Mouse (Mus musculus) left cerebral cortex, postnatal 25 days (tissue): ENCODE data around the gene Slc11a2. TPM values are rescaled to one million over a fixed set of nuclear protein-coding genes. Genes with fewer than 3 reads are reported as not detected.

Experiments used
- DNase-seq, 2 experiments: peaks; one replicate each; pipeline ENCODE4 v3.0.0; 2022; ENCODE audit warnings: low spot score in 2 of 2, mixed read lengths in 1 of 2
- intact Hi-C: fragments of 180-260 bp; cut with DNase I; formaldehyde crosslinking; loops from one replicate; pipeline ENCODE4 v1.15.1; 2025
- total RNA-seq, 2 experiments: library from RNA; stranded (reverse); gene quantifications; 2 replicates each; pipeline ENCODE4 v1.2.3; 2021

Slc11a2 gene
- total RNA-seq, result 10 to 100 TPM; 54.1 to 63.5 TPM

GRCm38 (mm10) chr15:100424396-100425122 lies at the start of gene Slc11a2:
Slc11a2 (minus strand) TSS chr15:100425072.
- no peak for DNase-seq
- intact Hi-C loops, result no loop called here

GRCm38 (mm10) chr15:100473926-100474503 lies 49.1 kb upstream of the Slc11a2 start:
- intact Hi-C loops, result no loop called here
- no peak for DNase-seq

- DNase-seq, result no peak
- intact Hi-C loops, result no loop called here
Observed at GRCm38 (mm10) chr15:100470037-100470436, 45.2 kb upstream of the Slc11a2 start.

- DNase-seq, result no peak
- intact Hi-C loops, result loop anchor here (2.0 kb wide), 3 partner anchors 26 to 214 kb away; partner anchors contain the start of genes Csrnp2 and Gm5475
Observed at GRCm38 (mm10) chr15:100469189-100469545, 44.3 kb upstream of the Slc11a2 start.

GRCm38 (mm10) chr15:100468295-100469188 lies 43.7 kb upstream of the Slc11a2 start, which contains the start of gene Letmd1:
Letmd1 (plus strand) TSS chr15:100469023.
- peak; percentile 89 to 93 for DNase-seq
- intact Hi-C loops, result loop anchor here (2.0 kb wide), 3 partner anchors 26 to 214 kb away; partner anchors contain the start of genes Csrnp2 and Gm5475

GRCm38 (mm10) chr15:100467738-100468137 lies 42.9 kb upstream of the Slc11a2 start:
- intact Hi-C loops, result loop anchor here (2.0 kb wide), 3 partner anchors 27 to 215 kb away; partner anchors contain the start of genes Csrnp2 and Gm5475

GRCm38 (mm10) chr15:100465432-100465831 lies 40.6 kb upstream of the Slc11a2 start:
- DNase-seq, result no peak
- intact Hi-C loops, result no loop called here

More at GRCm38 (mm10) chr15:100467738-100468137, 42.9 kb upstream of the Slc11a2 start:
- no peak for DNase-seq

- peak; percentile 69 to 86 for DNase-seq
- intact Hi-C loops, result loop anchor here (5.0 kb wide), 1 partner anchor 436 kb away; no protein-coding TSS in a partner anchor
Observed at GRCm38 (mm10) chr15:100463712-100464111, 38.8 kb upstream of the Slc11a2 start.

- intact Hi-C loops, result loop anchor here (5.0 kb wide), 1 partner anchor 435 kb away; no protein-coding TSS in a partner anchor
Observed at GRCm38 (mm10) chr15:100462086-100462485, 37.2 kb upstream of the Slc11a2 start.

GRCm38 (mm10) chr15:100461646-100462045 lies 36.8 kb upstream of the Slc11a2 start:
- intact Hi-C loops, result loop anchor here (5.0 kb wide), 1 partner anchor 434 kb away; no protein-coding TSS in a partner anchor
- no peak for DNase-seq

More at GRCm38 (mm10) chr15:100462086-100462485, 37.2 kb upstream of the Slc11a2 start:
- no peak for DNase-seq

GRCm38 (mm10) chr15:100460942-100461341 lies 36.1 kb upstream of the Slc11a2 start:
- DNase-seq, result no peak
- intact Hi-C loops, result loop anchor here (5.0 kb wide), 1 partner anchor 434 kb away; no protein-coding TSS in a partner anchor

- intact Hi-C loops, result loop anchor here (5.0 to 10.0 kb wide), 2 partner anchors 71 to 193 kb away; no protein-coding TSS in a partner anchor
- peak in 1 of 2 experiments; percentile 39 for DNase-seq
Observed at GRCm38 (mm10) chr15:100458055-100458454, 33.2 kb upstream of the Slc11a2 start.

- DNase-seq, result peak; percentile 60 to 67
- intact Hi-C loops, result loop anchor here (5.0 to 10.0 kb wide), 2 partner anchors 70 to 193 kb away; no protein-coding TSS in a partner anchor
Observed at GRCm38 (mm10) chr15:100457340-100457739, 32.5 kb upstream of the Slc11a2 start.

GRCm38 (mm10) chr15:100456356-100456991 lies 31.6 kb upstream of the Slc11a2 start:
- intact Hi-C loops, result loop anchor here (5.0 to 10.0 kb wide), 2 partner anchors 69 to 192 kb away; no protein-coding TSS in a partner anchor
- no peak for DNase-seq

- DNase-seq, result no peak
- intact Hi-C loops, result loop anchor here (10.0 kb wide), 1 partner anchor 188 kb away; no protein-coding TSS in a partner anchor
Observed at GRCm38 (mm10) chr15:100452486-100452885, 27.6 kb upstream of the Slc11a2 start.

- intact Hi-C loops, result loop anchor here (10.0 kb wide), 1 partner anchor 186 kb away; no protein-coding TSS in a partner anchor
- peak in 1 of 2 experiments; percentile 44 for DNase-seq
Observed at GRCm38 (mm10) chr15:100451245-100451644, 26.4 kb upstream of the Slc11a2 start.

- intact Hi-C loops, result no loop called here
- DNase-seq, result no peak
Observed at GRCm38 (mm10) chr15:100449495-100449894, 24.6 kb upstream of the Slc11a2 start.

- intact Hi-C loops, result no loop called here
- DNase-seq, result no peak
Observed at GRCm38 (mm10) chr15:100448572-100448971, 23.7 kb upstream of the Slc11a2 start.

- no peak for DNase-seq
- intact Hi-C loops, result no loop called here
Observed at GRCm38 (mm10) chr15:100446887-100447286, 22.0 kb upstream of the Slc11a2 start.
